Mouse (Mus musculus) liver, embryonic 13.5 days (tissue): ENCODE measurements around the gene Znhit1. TPM values are rescaled to one million over a fixed set of nuclear protein-coding genes. Genes with fewer than 3 reads are reported as not detected.

Experiments used
- ATAC-seq: fragments of 200-750 bp; cut with Nextera tagmentation; 2 replicates; pipeline ENCODE4 v1.8.0; 2017; ENCODE audit warnings: low read depth, mild to moderate bottlenecking, moderate number of reproducible peaks, moderate library complexity
- DNase-seq: peaks from one replicate; pipeline ENCODE4 v3.0.0; 2022
- H3K27ac ChIP-seq: fragments of 300-500 bp; sonication (generic); 2 replicates; pipeline ENCODE4 v1.5.1; 2015; ENCODE audit warnings: moderate library complexity, mild to moderate bottlenecking, inconsistent platforms
- H3K27me3 ChIP-seq: fragments of 300-500 bp; sonication (generic); 2 replicates; pipeline ENCODE4 v1.6.1; 2015; ENCODE audit warnings: mild to moderate bottlenecking, inconsistent platforms
- H3K36me3 ChIP-seq: fragments of 300-500 bp; sonication (generic); 2 replicates; pipeline ENCODE4 v1.6.1; 2015; ENCODE audit warnings: mild to moderate bottlenecking, inconsistent platforms
- H3K4me1 ChIP-seq: fragments of 300-500 bp; sonication (generic); replicated peaks from 2 replicates; pipeline ENCODE4 v1.6.1; 2015; ENCODE audit warnings: inconsistent platforms
- H3K4me2 ChIP-seq: fragments of 300-500 bp; sonication (generic); 2 replicates; pipeline ENCODE4 v1.6.1; 2015; ENCODE audit warnings: inconsistent platforms, mild to moderate bottlenecking, moderate library complexity
- H3K4me3 ChIP-seq: fragments of 300-500 bp; sonication (generic); replicated peaks from 2 replicates; pipeline ENCODE4 v1.5.1; 2015; ENCODE audit warnings: mild to moderate bottlenecking, inconsistent platforms
- H3K9ac ChIP-seq: fragments of 300-500 bp; sonication (generic); 2 replicates; pipeline ENCODE4 v1.6.1; 2015; ENCODE audit warnings: mild to moderate bottlenecking, inconsistent platforms
- H3K9me3 ChIP-seq: fragments of 300-500 bp; sonication (generic); replicated peaks from 2 replicates; pipeline ENCODE4 v1.6.1; 2016; ENCODE audit warnings: inconsistent platforms
- WGBS: fragments of 180-500 bp; shearing (Covaris S2); methylation state at CpG from one replicate; pipeline ENCODE4 v1.1.7; 2015; ENCODE audit not compliant: insufficient replicate concordance; 5-methylcytosine and 5-hydroxymethylcytosine counted together
- polyA plus RNA-seq: library from polyadenylated mRNA; unstranded; fragments of >200 nt; fragmentation: Nextera tagmentation; extraction: Ambion mirVana; gene quantifications from 2 replicates; pipeline ENCODE4 v1.2.1, GENCODE M21; 2015

The Znhit1 gene
- polyA plus RNA-seq, 1 experiment from 2014 or later = 57.8 TPM

DNA sequence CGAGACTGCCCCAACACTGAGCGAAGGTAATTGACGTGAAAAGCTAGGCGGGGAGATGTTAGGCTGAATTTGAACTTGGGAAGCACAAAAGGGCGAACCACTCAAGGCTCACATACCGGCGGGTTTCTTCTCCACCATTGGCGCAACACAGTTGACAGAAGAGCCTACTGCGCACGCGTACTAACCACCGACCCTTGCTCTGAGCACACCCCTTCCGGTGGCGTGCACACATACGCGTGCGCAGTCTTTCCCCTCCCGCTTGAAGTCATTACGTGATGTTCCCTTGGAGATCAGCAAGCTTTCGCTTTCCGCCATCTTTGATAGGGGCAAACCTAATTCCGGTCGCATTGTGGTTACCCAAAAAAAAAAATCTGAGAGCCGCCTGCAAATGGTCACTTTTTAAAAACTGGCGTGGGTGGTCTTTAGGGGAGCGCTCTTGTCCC is 1.1 kb downstream of the Znhit1 start, which contains the start of gene Plod3:
Gene Plod3 (plus strand): TSS at position 325 of the 443 bp plus-strand sequence.
- H3K27me3 ChIP-seq = no peaks in the 10 kb centered on the region
- no peaks in the 10 kb centered on the region for H3K9me3 ChIP-seq
- H3K4me1 ChIP-seq = peaks cover 23% of the 10 kb centered on the region
- under 1% methylated on average over 26 of the region's 26 CpGs for WGBS
- DNase-seq (peak; percentile 95), ATAC-seq (peak; percentile 92)
- peak within 1 kb of the TSS; percentile 98 for H3K4me2 ChIP-seq
- H3K4me3 ChIP-seq = peak within 1 kb of the TSS; percentile 92
- peak within 1 kb of the TSS; percentile 96 for H3K9ac ChIP-seq
- H3K36me3 ChIP-seq = peaks cover 34% of the 10 kb centered on the region
- peak within 1 kb of the TSS; percentile 94 for H3K27ac ChIP-seq

GRCm38 (mm10) chr5:136984828-136985227 is 3.0 kb downstream of the Znhit1 start:
- Histone ChIP-seq H3K36me3 (peaks cover 23% of the 10 kb centered on the region), H3K4me1 (peaks cover 23% of the 10 kb centered on the region), H3K4me3 (no peak overlapping the region), H3K27ac (no peak overlapping the region), H3K27me3 (no peaks in the 10 kb centered on the region), H3K9ac (no peak overlapping the region), H3K4me2 (no peak overlapping the region), H3K9me3 (no peaks in the 10 kb centered on the region)
- ATAC-seq = no peak
- DNase-seq = no peak
- WGBS = 60% methylated on average over 14 of the region's 14 CpGs

DNA sequence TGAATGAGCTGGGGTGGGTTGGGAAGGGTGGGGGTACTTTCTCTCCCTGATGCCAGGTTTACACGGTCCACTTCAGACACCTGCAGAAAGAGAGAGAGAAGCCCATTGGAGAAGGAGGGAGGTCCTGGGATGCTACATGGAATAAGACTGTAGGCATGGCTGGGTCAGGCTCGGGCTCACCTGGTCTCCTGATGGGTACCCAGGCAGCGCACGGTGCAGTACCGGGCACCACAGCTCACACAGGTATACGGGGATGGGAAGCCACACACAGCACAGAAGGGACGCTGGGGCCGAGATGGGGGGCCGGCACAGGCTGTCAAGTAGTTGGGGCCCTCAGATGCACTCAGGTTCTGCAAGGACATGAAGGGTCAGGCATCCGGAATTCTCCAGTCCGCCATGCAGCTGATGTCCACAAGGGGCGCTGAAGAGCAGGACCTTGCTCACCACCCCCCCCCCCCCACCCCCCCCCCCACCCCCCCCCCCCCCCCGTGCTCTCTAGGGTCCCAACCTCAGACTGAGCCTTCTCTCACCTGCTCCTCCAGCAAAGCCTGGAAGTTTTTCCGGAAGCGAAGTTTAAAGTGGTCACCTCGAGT is 5.4 kb downstream of the Znhit1 start:
- H3K4me1 ChIP-seq = peaks cover 10% of the 10 kb centered on the region
- no peak overlapping the region for H3K4me3 ChIP-seq
- WGBS = 50% methylated on average over 15 of the region's 16 CpGs
- no peaks in the 10 kb centered on the region for H3K9me3 ChIP-seq
- DNase-seq (no peak), ATAC-seq (no peak)
- H3K4me2 ChIP-seq = no peak overlapping the region
- peaks cover 15% of the 10 kb centered on the region for H3K36me3 ChIP-seq
- H3K27ac ChIP-seq = no peak overlapping the region
- no peak overlapping the region for H3K9ac ChIP-seq
- H3K27me3 ChIP-seq = no peaks in the 10 kb centered on the region

DNA sequence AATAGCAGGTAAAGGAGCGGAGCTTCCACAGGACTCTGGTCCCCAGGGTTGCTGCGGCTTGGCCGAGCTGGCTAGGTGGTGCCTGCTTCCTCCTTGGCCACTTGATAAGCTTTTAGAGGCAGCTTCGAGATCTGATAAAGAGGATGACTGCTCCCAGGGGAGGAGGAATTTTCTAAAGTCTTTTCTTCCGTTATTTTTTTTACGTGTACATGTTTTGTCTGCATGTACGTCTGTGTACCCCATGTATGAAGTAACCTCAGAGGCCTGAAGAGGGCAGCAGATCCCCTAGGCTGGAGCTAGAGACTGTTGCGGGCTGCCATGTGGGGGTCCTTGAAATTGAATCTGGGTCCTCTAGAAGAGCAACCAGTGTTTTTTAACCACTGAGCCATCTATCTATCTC is 6.8 kb downstream of the Znhit1 start:
- 70% methylated on average over 8 of the region's 8 CpGs for WGBS
- no peak overlapping the region for H3K4me3 ChIP-seq

DNA sequence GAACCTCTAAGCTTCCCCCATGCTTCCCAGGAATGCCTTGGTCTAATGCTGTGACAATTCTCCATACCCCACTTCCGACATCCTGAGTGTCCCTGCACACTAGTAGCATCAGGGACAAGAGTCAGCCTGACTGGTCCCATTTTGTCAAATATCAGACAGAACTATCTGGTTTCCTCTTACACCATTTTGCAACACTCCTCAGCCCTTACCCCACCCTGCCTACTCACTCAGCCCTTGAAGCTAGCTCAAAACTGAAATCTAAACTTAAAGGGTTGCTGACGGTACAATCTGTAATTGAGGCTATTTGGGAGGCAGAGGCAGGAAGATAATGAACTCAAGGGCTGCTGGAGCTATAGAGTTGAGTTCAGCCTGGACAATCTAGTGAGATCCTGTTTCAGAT is 8.1 kb downstream of the Znhit1 start:
- WGBS = 67% methylated on average over 2 of the region's 2 CpGs
- Histone ChIP-seq H3K4me3 (no peak overlapping the region), H3K9ac (no peak overlapping the region), H3K4me1 (no peaks in the 10 kb centered on the region), H3K4me2 (no peak overlapping the region), H3K27ac (no peak overlapping the region), H3K36me3 (peaks cover 15% of the 10 kb centered on the region), H3K9me3 (no peaks in the 10 kb centered on the region), H3K27me3 (no peaks in the 10 kb centered on the region)
- no peak for ATAC-seq
- no peak for DNase-seq

More for the DNA sequence above, 6.8 kb downstream of the Znhit1 start:
- no peak overlapping the region for H3K27ac ChIP-seq
- no peaks in the 10 kb centered on the region for H3K27me3 ChIP-seq
- no peak overlapping the region for H3K4me2 ChIP-seq
- ATAC-seq = no peak
- no peak overlapping the region for H3K9ac ChIP-seq
- H3K9me3 ChIP-seq = no peaks in the 10 kb centered on the region
- peaks cover 15% of the 10 kb centered on the region for H3K36me3 ChIP-seq
- no peak for DNase-seq
- peaks cover 5% of the 10 kb centered on the region for H3K4me1 ChIP-seq

DNA sequence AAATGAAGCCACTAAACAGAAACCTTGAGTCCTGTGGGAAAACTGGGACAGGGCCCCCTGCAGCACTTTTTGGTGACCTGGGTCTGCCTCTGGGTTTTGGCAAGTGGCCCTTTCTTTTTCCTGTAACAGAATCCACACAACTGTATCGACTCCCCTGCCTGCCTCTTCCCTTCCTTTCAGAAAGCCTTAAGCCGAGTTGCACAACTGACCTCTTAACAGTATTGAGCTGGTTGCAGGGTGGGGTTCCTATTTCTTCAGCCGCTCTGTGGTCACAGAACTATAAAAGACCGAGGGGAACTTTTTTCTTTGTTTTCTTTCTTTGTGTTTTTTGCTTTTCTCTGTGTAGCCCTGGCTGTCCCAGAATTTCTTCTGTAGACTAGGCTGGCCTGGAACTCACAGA is 10.1 kb downstream of the Znhit1 start:
- no peak overlapping the region for H3K9ac ChIP-seq
- no peaks in the 10 kb centered on the region for H3K9me3 ChIP-seq
- H3K27ac ChIP-seq = no peak overlapping the region
- ATAC-seq (no peak), DNase-seq (no peak)
- no peak overlapping the region for H3K4me3 ChIP-seq
- peaks cover 15% of the 10 kb centered on the region for H3K36me3 ChIP-seq
- peaks cover 3% of the 10 kb centered on the region; the same call in 1 of the 2 replicates for H3K27me3 ChIP-seq
- H3K4me2 ChIP-seq = no peak overlapping the region
- 36% methylated on average over 4 of the region's 4 CpGs for WGBS
- H3K4me1 ChIP-seq = no peaks in the 10 kb centered on the region

DNA sequence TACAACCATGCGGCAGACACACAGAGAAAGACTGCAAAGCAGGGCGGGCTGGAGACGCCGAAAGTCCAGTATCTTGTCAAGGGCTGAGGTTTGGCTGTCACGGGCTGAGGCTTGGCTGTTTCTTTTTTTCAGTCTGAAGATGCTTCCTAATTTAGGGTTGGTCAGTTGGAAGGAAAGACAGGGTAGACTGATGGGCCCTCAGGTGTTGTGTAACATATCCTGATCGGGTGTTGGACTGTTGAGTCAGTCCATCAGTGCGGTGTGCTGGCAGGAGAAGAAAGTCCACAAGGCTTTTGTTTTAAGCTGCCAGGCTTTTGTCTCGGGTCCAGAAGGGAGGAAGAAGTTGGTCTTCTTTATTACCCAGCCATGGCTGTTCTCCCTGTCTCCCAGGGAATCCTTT is 14.2 kb downstream of the Znhit1 start:
- H3K36me3 ChIP-seq = no peaks in the 10 kb centered on the region
- 23% methylated on average over 8 of the region's 8 CpGs for WGBS
- no peak overlapping the region for H3K4me3 ChIP-seq
- ATAC-seq (no peak), DNase-seq (no peak)
- H3K27me3 ChIP-seq = peaks cover 3% of the 10 kb centered on the region; the same call in 1 of the 2 replicates
- H3K27ac ChIP-seq = no peak overlapping the region
- no peaks in the 10 kb centered on the region; the same call in 1 of the 2 replicates for H3K4me1 ChIP-seq
- no peak overlapping the region for H3K4me2 ChIP-seq
- H3K9me3 ChIP-seq = no peaks in the 10 kb centered on the region
- H3K9ac ChIP-seq = no peak overlapping the region

DNA sequence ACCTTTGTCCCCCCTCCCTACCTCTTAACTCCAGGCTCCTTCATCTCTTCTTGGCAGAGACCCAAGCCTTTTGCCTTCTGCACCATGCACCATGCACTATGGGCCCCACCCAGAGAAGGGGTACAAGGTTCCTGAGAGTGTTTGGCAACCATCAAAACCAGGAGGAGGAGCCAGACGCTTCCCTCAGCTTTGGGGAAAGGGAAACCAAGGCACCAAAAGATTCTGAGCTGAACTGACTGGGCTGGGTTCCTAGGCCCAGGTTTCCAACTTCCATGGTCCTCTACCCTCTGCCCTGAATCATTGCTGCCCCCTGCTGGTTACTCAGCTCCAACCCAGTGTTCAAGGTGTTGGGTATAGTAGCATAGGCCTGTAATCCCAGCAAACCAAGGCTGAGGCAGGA is 17.1 kb downstream of the Znhit1 start:
- H3K27ac ChIP-seq = no peak overlapping the region
- WGBS = 47% methylated on average over 1 of the region's 1 CpGs

GRCm38 (mm10) chr5:136967592-136967991 is 20.2 kb downstream of the Znhit1 start:
- 72% methylated on average over 10 of the region's 10 CpGs for WGBS
- H3K36me3 ChIP-seq = peaks cover 41% of the 10 kb centered on the region
- no peak for ATAC-seq
- H3K4me2 ChIP-seq = no peak overlapping the region
- no peak overlapping the region for H3K4me3 ChIP-seq
- H3K9ac ChIP-seq = no peak overlapping the region
- H3K4me1 ChIP-seq = peaks cover 49% of the 10 kb centered on the region
- H3K27ac ChIP-seq = peak overlapping the region; percentile 94
- DNase-seq = no peak
- no peaks in the 10 kb centered on the region for H3K9me3 ChIP-seq
- H3K27me3 ChIP-seq = no peaks in the 10 kb centered on the region

More for the DNA sequence above, 17.1 kb downstream of the Znhit1 start:
- ATAC-seq = peak; percentile 67
- peaks cover 18% of the 10 kb centered on the region for H3K4me1 ChIP-seq
- peaks cover 12% of the 10 kb centered on the region for H3K36me3 ChIP-seq
- H3K9me3 ChIP-seq = no peaks in the 10 kb centered on the region
- DNase-seq = peak; percentile 69
- no peak overlapping the region for H3K9ac ChIP-seq
- H3K4me2 ChIP-seq = no peak overlapping the region
- no peak overlapping the region for H3K4me3 ChIP-seq
- H3K27me3 ChIP-seq = peaks cover 3% of the 10 kb centered on the region; the same call in 1 of the 2 replicates

DNA sequence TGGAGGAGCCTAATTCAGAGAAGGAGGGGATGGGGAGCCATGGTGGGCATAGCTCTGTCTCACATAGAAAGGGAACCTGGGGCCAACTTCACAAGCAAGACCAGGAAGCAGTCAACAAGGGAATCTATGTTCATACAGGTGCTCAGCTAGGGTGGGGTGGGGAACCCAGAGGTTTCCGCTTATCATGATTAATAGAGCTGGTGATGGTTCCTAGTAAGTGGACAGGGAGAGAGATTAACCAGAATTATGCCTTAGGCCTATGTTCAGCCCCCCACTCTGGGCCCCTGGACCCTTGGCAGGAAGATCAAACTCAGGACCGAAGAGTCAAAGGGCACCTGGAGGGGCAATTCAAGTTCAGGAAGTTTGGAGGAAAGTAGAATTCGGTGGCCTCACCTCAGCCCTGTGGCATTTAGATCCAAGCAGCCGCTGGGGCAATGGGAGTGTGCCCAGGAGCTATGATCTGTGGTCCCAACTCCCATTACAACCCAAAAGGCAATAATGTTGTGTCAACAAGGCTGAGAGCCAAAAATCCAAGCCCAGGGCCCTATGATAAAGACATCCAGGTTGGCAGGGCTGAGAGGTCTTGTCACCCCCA is 20.9 kb downstream of the Znhit1 start:
- whole genome bisulfite sequencing = 83% methylated on average over 4 of the region's 4 CpGs

GRCm38 (mm10) chr5:136966331-136966730 is 21.5 kb downstream of the Znhit1 start, which contains the start of gene Cldn15:
Gene Cldn15 (plus strand): TSS chr5:136966616.
- Histone ChIP-seq H3K9me3 (no peaks in the 10 kb centered on the region), H3K27ac (peak within 1 kb of the TSS; percentile 94), H3K4me3 (peak within 1 kb of the TSS; percentile 21), H3K4me2 (peak within 1 kb of the TSS; percentile 61), H3K27me3 (no peaks in the 10 kb centered on the region), H3K9ac (peak within 1 kb of the TSS; percentile 67), H3K36me3 (peaks cover 41% of the 10 kb centered on the region), H3K4me1 (peaks cover 54% of the 10 kb centered on the region)
- ATAC-seq (no peak), DNase-seq (no peak)
- 50% methylated on average over 6 of the region's 6 CpGs for WGBS

More for the DNA sequence above, 20.9 kb downstream of the Znhit1 start:
- ATAC-seq = no peak
- peak overlapping the region; percentile 17; the same call in 1 of the 2 replicates for H3K4me2 ChIP-seq
- no peaks in the 10 kb centered on the region for H3K9me3 ChIP-seq
- H3K36me3 ChIP-seq = peaks cover 41% of the 10 kb centered on the region
- peaks cover 49% of the 10 kb centered on the region for H3K4me1 ChIP-seq
- DNase-seq = no peak
- H3K27ac ChIP-seq = peak overlapping the region; percentile 94
- peak overlapping the region; percentile 67; the same call in 1 of the 2 replicates for H3K9ac ChIP-seq
- H3K27me3 ChIP-seq = no peaks in the 10 kb centered on the region
- no peak overlapping the region for H3K4me3 ChIP-seq
